Mouse (Mus musculus) MN1 (cell line): ENCODE measurements around the gene Col1a2.

ENCODE experiments used
- DNase-seq: peaks from one replicate; pipeline ENCODE4 v3.0.0-alpha.2; 2016; ENCODE audit warnings: low spot score

Gene Col1a2

GRCm38 (mm10) chr6:4504603-4505131, at the start of gene Col1a2:
Gene Col1a2, plus strand, starts transcription at chr6:4504814.
- DNase-seq: no peak

- no peak for DNase-seq
Measured at GRCm38 (mm10) chr6:4455518-4455917, 49.1 kb upstream of the Col1a2 start.

- no peak for DNase-seq
Measured at GRCm38 (mm10) chr6:4455961-4456617, 48.5 kb upstream of the Col1a2 start.

GRCm38 (mm10) chr6:4456691-4457447, 47.7 kb upstream of the Col1a2 start:
- DNase-seq: no peak

GRCm38 (mm10) chr6:4457555-4457996, 47.0 kb upstream of the Col1a2 start:
- no peak for DNase-seq

- no peak for DNase-seq
Measured at GRCm38 (mm10) chr6:4465320-4465719, 39.3 kb upstream of the Col1a2 start.

- no peak for DNase-seq
Measured at GRCm38 (mm10) chr6:4483577-4483936, 21.1 kb upstream of the Col1a2 start.

- peak; percentile 11 for DNase-seq
Measured at GRCm38 (mm10) chr6:4483937-4484601, 20.5 kb upstream of the Col1a2 start.

- no peak for DNase-seq
Measured at GRCm38 (mm10) chr6:4488349-4488748, 16.3 kb upstream of the Col1a2 start.

GRCm38 (mm10) chr6:4488966-4489365, 15.6 kb upstream of the Col1a2 start:
- DNase-seq: no peak

- no peak for DNase-seq
Measured at GRCm38 (mm10) chr6:4489366-4490245, 15.0 kb upstream of the Col1a2 start.

- DNase-seq: no peak
Measured at GRCm38 (mm10) chr6:4493666-4494065, 10.9 kb upstream of the Col1a2 start.

GRCm38 (mm10) chr6:4496428-4496827, 8.2 kb upstream of the Col1a2 start:
- no peak for DNase-seq

- no peak for DNase-seq
Measured at GRCm38 (mm10) chr6:4503106-4503505, 1.5 kb upstream of the Col1a2 start.

- DNase-seq: no peak
Measured at GRCm38 (mm10) chr6:4505158-4505997, 764 bp downstream of the Col1a2 start.

- no peak for DNase-seq
Measured at GRCm38 (mm10) chr6:4506106-4506505, 1.5 kb downstream of the Col1a2 start.

- no peak for DNase-seq
Measured at GRCm38 (mm10) chr6:4506791-4507190, 2.2 kb downstream of the Col1a2 start.

GRCm38 (mm10) chr6:4507323-4507722, 2.7 kb downstream of the Col1a2 start:
- no peak for DNase-seq

- no peak for DNase-seq
Measured at GRCm38 (mm10) chr6:4508279-4508678, 3.7 kb downstream of the Col1a2 start.

- no peak for DNase-seq
Measured at GRCm38 (mm10) chr6:4509395-4509794, 4.8 kb downstream of the Col1a2 start.

GRCm38 (mm10) chr6:4514671-4515070, 10.1 kb downstream of the Col1a2 start:
- no peak for DNase-seq
